Mouse (Mus musculus) cerebellum, adult 11 months (tissue): ENCODE results near the gene Zdhhc17.
A peak's percentile ranks its signal among the peaks of the same experiment; 100 is the strongest.

ENCODE experiments used
- DNase-seq: peaks from one replicate; pipeline ENCODE4 v3.0.0; 2022

Zdhhc17 gene

GRCm38 (mm10) chr10:110951112-110951511 is 58.8 kb downstream of the Zdhhc17 start:
- DNase-seq, result no peak

DNA sequence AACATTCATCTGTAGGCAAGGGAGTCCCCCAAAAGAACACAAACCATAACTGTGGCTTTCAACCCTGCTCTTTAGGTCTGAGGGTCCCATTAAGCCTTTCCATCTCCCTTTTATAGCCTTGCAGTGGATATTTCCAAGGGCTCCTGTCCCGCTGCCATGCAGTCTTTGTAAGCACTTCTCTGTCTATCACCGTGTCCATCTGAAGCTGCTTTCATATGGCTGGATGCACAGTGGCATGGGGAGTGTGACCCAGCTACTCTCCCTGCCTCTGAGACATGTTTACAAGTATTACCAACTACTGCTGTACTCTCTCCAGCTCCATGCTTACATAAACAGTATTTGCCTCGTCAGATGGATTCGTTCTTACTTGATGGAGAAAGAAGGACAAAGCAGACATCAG is 62.4 kb downstream of the Zdhhc17 start:
- DNase-seq, result no peak

GRCm38 (mm10) chr10:110945966-110946365 is 64.0 kb downstream of the Zdhhc17 start:
- no peak for DNase-seq

GRCm38 (mm10) chr10:110944175-110944574 is 65.8 kb downstream of the Zdhhc17 start:
- DNase-seq, result no peak

- no peak for DNase-seq
Measured at GRCm38 (mm10) chr10:110942806-110943205, 67.1 kb downstream of the Zdhhc17 start.

GRCm38 (mm10) chr10:110941968-110942367 is 68.0 kb downstream of the Zdhhc17 start:
- DNase-seq, result no peak

DNA sequence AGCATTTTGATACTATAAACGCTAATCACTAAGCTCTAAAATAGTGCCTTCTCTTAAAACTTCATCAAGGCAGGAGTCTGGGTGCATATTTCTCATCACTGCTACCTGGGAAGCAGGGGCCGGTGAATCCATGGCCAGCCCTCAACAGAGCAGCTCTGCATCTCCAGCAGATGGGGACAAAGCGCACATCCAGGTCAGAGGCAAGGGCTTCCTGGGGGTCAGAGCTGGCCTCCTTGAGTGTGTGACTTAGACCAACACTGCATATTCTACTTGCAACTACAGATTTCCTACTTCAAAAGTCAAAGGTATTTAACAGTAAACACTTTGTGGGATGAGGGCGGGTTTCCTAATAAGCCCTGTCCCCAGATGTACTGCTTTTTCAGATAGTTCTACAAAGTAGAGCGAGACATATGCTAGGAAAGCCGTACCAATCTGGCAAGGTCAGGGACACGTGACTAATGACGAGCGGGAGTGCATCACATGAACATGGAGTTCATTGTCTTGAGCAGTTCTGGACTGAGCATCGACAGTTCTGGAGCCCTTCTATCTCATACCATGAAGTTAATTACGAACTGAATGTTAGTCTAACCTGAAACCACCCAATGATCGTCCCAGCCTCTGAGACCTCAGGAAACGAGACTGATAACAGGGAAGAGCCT is 69.1 kb downstream of the Zdhhc17 start:
- DNase-seq, result no peak

- peak; percentile 32 for DNase-seq
Measured at GRCm38 (mm10) chr10:110939717-110940116, 70.2 kb downstream of the Zdhhc17 start.

- DNase-seq, result peak; percentile 61
Measured at GRCm38 (mm10) chr10:110938841-110939549, 70.9 kb downstream of the Zdhhc17 start.

DNA sequence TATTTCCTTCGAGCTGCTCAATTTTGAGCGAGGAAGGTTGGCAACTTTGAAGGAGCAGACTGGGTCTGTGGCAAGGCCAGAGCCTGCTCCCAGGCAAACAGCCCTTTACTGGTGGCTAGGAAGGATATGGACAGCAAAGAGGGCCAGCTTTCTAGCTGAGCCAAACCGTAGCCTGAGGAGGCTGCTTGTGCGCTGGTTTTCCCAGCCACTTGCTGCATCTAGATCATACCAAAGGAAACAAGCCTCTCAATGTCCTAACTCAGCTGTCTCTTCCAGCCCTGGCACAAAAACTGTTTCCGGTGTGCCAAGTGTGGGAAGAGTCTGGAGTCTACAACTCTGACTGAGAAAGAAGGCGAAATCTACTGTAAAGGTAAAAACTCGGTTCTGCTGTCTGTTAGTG is 71.6 kb downstream of the Zdhhc17 start:
- no peak for DNase-seq

DNA sequence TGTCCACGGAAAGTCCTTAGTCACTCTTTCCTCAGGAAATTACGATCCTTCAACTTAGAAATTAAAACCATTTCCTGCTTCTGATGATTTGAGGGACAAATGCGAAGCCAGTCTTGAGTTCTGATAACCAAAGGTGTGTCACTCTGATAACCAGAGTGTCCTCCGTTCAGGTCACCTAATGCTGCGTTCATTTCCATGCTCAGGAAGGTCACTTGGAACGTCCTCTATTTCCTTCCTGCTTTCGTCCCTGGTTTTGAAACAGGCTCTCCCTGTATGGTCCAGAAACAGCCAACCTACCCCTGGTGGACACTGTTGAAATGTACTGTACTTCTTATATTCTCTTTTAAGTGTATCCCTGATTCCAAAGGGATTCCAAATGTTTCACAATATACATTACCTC is 74.3 kb downstream of the Zdhhc17 start:
- no peak for DNase-seq

GRCm38 (mm10) chr10:110935081-110935480 is 74.9 kb downstream of the Zdhhc17 start:
- DNase-seq, result no peak

- no peak for DNase-seq
Measured at GRCm38 (mm10) chr10:110933584-110933983, 76.4 kb downstream of the Zdhhc17 start.

DNA sequence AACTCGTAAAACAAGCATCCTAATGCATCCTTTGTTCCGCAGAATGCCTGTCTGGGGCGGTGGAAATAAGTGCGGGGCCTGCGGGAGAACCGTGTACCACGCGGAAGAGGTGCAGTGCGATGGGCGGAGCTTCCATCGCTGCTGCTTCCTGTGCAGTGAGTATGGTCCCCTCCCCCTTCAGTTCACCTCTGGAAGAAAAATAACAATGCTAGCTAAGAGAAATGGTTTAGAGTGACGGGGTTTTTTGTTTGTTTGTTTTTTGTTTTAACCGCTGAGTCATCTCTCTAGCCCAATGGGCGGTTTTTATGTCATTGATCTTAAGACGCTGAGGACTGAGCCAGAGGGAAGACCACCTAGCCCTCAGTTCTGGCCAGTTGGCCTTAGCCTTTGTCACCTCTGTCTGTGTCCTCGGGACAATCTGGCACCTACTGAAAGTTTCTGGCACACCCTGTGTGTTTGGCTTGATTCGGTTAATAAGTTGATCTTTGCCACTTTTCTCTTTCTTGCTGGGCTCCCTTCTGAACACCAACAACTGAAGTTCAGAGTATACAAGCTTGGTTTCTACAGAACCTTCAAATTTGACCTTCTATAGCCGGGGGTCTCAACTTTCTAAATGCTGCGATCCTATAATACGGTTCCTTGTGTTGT is 77.9 kb downstream of the Zdhhc17 start:
- no peak for DNase-seq

GRCm38 (mm10) chr10:110931161-110931912 is 78.6 kb downstream of the Zdhhc17 start:
- DNase-seq, result no peak

DNA sequence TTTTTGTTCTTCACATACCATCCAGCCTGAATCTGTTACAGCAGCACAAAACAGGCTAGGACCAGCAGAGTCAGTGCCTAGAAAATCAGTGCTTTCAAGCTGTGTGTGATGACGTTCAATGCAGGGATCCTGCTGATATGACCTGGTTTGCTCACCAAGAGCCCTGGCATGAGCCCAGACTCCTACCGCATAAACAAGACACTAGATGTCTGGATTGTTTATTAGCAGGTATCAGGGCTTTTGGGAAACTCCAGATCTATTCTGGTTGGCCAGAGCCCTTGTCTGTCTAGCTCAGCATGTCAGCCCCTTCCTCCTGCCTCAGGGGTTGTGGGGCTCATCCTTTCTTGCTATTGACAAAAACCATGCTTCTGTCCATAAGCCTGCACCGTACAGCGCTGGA is 80.2 kb downstream of the Zdhhc17 start:
- no peak for DNase-seq

DNA sequence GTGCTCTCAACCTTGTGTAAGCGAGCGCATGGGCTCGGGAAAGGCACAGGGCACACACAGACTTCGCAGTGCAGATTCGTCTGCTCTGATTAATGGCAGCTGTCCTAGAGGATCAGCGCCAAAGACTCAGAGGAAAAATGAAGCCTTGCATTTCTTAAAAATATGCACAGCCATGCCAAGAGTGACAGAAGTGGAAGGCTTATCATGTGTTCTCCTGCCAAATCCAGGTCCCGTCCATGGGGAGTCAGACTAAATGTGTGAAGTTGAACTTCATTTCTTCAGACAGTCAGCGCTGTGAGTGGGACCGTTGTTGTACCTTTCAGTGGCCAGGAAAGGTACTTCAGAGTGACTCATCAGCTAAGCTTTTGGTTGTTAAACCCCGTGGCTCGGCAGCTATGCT is 82.4 kb downstream of the Zdhhc17 start:
- peak; percentile 37 for DNase-seq

DNA sequence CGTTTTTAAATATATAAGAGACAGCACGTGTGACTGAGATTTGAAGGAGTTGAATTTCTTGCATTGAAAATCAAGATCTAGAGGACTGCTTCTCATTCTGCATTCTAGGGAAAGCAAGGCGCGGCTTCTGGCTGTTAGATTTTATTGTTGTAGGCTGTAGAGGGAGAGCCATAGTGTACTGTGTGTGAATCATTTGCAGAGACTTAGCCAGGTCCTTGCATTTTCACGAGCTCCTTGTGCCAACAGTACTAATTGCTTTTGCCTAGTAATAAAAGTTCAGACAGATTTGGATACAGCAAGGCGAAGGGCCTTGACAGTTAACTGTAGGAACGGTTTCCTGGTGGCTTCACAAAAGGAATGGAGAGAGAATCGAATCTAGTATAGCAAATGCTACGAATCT is 87.3 kb downstream of the Zdhhc17 start:
- no peak for DNase-seq

DNA sequence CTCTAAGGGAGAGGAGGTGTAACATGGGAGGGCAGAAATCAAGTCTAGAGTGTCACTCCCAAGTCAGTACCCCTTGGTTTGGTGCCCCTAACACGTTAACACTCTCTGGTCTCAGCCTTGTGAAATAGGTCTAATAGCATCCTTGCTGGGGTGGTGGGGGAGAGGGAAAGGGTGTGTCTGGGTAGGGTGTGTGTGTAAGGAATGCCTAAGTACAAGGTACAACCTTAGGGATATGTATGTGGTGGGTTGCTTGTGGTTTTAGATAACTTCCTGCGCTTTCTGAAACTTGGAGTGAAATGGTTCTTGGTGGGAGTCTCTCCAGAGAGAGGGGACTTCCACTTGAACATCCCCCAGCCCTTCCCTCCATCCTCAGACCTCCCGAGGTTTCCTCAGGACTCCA is 88.0 kb downstream of the Zdhhc17 start:
- DNase-seq, result no peak

GRCm38 (mm10) chr10:110920368-110920950 is 89.5 kb downstream of the Zdhhc17 start:
- no peak for DNase-seq

- peak; percentile 70 for DNase-seq
Measured at GRCm38 (mm10) chr10:110919531-110920343, 90.2 kb downstream of the Zdhhc17 start, which contains the start of gene Csrp2. TSS of gene Csrp2 (plus strand) at chr10:110919789.
